ENCODE assay signal across 8 mouse cellular contexts in genomic region chr14:47373728-47374678, GRCm38 (mm10). TPM values are rescaled to one million over a fixed set of nuclear protein-coding genes. Genes with fewer than 3 reads are reported as not detected.
A peak's percentile ranks its signal among the peaks of the same experiment; 100 is the strongest.
DNase-seq lines count a peak whose midpoint lies in the region; ATAC-seq and TF ChIP-seq lines count a peak whose summit lies in the region.

No protein-coding gene starts in this region.

- no peaks in the 10 kb centered on the region for H3K9me3 ChIP-seq in E14TG2a.4 (ENCODE audit: low read length)
- H3K9me3 ChIP-seq in forebrain, embryonic 15.5 days, result no peaks in the 10 kb centered on the region
- H3K9me3 ChIP-seq in hindbrain, embryonic 11.5 days (ENCODE audit: control insufficient read depth, low read length), result no peaks in the 10 kb centered on the region
- H3K9me3 ChIP-seq in limb, embryonic 14.5 days (ENCODE audit: control insufficient read depth, low read length), result no peaks in the 10 kb centered on the region
- no peaks in the 10 kb centered on the region for H3K9me3 ChIP-seq in midbrain, embryonic 14.5 days (ENCODE audit: control insufficient read depth, low read length)

- H3K36me3 ChIP-seq in E14TG2a.4 (ENCODE audit: insufficient read depth, low read length), result no peaks in the 10 kb centered on the region
- H3K36me3 ChIP-seq in forebrain, embryonic 15.5 days, result no peaks in the 10 kb centered on the region
- H3K36me3 ChIP-seq in hindbrain, embryonic 11.5 days (ENCODE audit: control insufficient read depth, insufficient read depth, low read length), result no peaks in the 10 kb centered on the region
- H3K36me3 ChIP-seq in limb, embryonic 14.5 days (ENCODE audit: control insufficient read depth, insufficient read depth, low read length), result no peaks in the 10 kb centered on the region
- no peaks in the 10 kb centered on the region for H3K36me3 ChIP-seq in midbrain, embryonic 14.5 days (ENCODE audit: control insufficient read depth, insufficient read depth, low read length)

- H3K27me3 ChIP-seq in E14TG2a.4 (ENCODE audit: insufficient read depth, low read length), result peaks cover 19% of the 10 kb centered on the region
- peaks cover 29% of the 10 kb centered on the region for H3K27me3 ChIP-seq in forebrain, embryonic 15.5 days
- peaks cover 16% of the 10 kb centered on the region for H3K27me3 ChIP-seq in hindbrain, embryonic 11.5 days (ENCODE audit: control insufficient read depth, insufficient read depth, low read length)
- H3K27me3 ChIP-seq in limb, embryonic 14.5 days (ENCODE audit: control insufficient read depth, insufficient read depth, low read length), result peaks cover 9% of the 10 kb centered on the region
- H3K27me3 ChIP-seq in midbrain, embryonic 14.5 days (ENCODE audit: control insufficient read depth, insufficient read depth, low read length), result peaks cover 12% of the 10 kb centered on the region; the same call in 1 of the 2 replicates

- peaks cover 55% of the 10 kb centered on the region for H3K4me1 ChIP-seq in E14TG2a.4 (replicated peaks; ENCODE audit: low read depth, low read length)
- H3K4me1 ChIP-seq in forebrain, embryonic 15.5 days, result peaks cover 9% of the 10 kb centered on the region
- H3K4me1 ChIP-seq in hindbrain, embryonic 11.5 days (replicated peaks; ENCODE audit: control insufficient read depth, insufficient read depth, low read length), result no peaks in the 10 kb centered on the region
- peaks cover 8% of the 10 kb centered on the region; the same call in 1 of the 2 replicates for H3K4me1 ChIP-seq in limb, embryonic 14.5 days (ENCODE audit: control insufficient read depth, insufficient read depth, low read length)
- H3K4me1 ChIP-seq in midbrain, embryonic 14.5 days (ENCODE audit: control insufficient read depth, insufficient read depth, low read length), result peaks cover 9% of the 10 kb centered on the region

- H3K27ac ChIP-seq in forebrain, embryonic 15.5 days (replicated peaks), result no peak overlapping the region
- no peak overlapping the region for H3K27ac ChIP-seq in hindbrain, embryonic 11.5 days (ENCODE audit: low read depth, low read length)
- no peak overlapping the region for H3K27ac ChIP-seq in limb, embryonic 14.5 days (replicated peaks; ENCODE audit: low read depth, low read length)
- no peak overlapping the region for H3K27ac ChIP-seq in midbrain, embryonic 14.5 days (replicated peaks; ENCODE audit: low read depth, low read length)

- 15% methylated on average over 47 of the region's 49 CpGs for WGBS in forebrain, embryonic 15.5 days
- WGBS in hindbrain, embryonic 11.5 days, result 15% methylated on average over 49 of the region's 49 CpGs
- 12% methylated on average over 47 of the region's 49 CpGs for WGBS in limb, embryonic 14.5 days
- 17% methylated on average over 49 of the region's 49 CpGs for WGBS in midbrain, embryonic 14.5 days

- TF ChIP-seq CTCF in E14TG2a.4 (conservative IDR thresholded peaks at IDR 0.05; ENCODE audit: low read length), result no peak

- peak overlapping the region; percentile 39 for H3K4me2 ChIP-seq in forebrain, embryonic 15.5 days (replicated peaks)
- H3K4me2 ChIP-seq in hindbrain, embryonic 11.5 days (replicated peaks; ENCODE audit: low read depth, low read length), result peak overlapping the region; percentile 34
- peak overlapping the region; percentile 48 for H3K4me2 ChIP-seq in limb, embryonic 14.5 days (replicated peaks; ENCODE audit: low read depth, low read length, severe bottlenecking)
- peak overlapping the region; percentile 50 for H3K4me2 ChIP-seq in midbrain, embryonic 14.5 days (ENCODE audit: low read length)

- no peak for TF ChIP-seq POLR2A in limb, embryonic 14.5 days (IDR thresholded peaks at IDR 0.05; ENCODE audit: borderline replicate concordance, extremely low read depth, insufficient read depth, insufficient read length)

- no peak overlapping the region for H3K9ac ChIP-seq in forebrain, embryonic 15.5 days (replicated peaks)
- no peak overlapping the region for H3K9ac ChIP-seq in hindbrain, embryonic 11.5 days (ENCODE audit: low read depth, low read length)
- H3K9ac ChIP-seq in limb, embryonic 14.5 days (ENCODE audit: low read depth, low read length, severe bottlenecking), result peak overlapping the region; percentile 3; the same call in 1 of the 2 replicates
- 0 out of 2 replicates have a peak overlapping the region, but pooled peaks have one; percentile 31 for H3K9ac ChIP-seq in midbrain, embryonic 14.5 days (replicated peaks; ENCODE audit: low read length)

- peak; percentile 44 to 48 for DNase-seq in adrenal gland, adult 18-20 months (ENCODE audit: low spot score in 2 of 2)
- peak; percentile 16 for DNase-seq in hindbrain, embryonic 11.5 days (ENCODE audit: low spot score)
- DNase-seq in limb, embryonic 14.5 days (ENCODE audit: low spot score), result no peak
- peak; percentile 23 for DNase-seq in midbrain, embryonic 14.5 days
- DNase-seq in urinary bladder, postnatal 10 days (ENCODE audit: low spot score), result peak; percentile 21
- no peak for DNase-seq in thymus, postnatal 14 days

- peak overlapping the region; percentile 75 for H3K4me3 ChIP-seq in E14TG2a.4 (replicated peaks; ENCODE audit: low read length)
- peak overlapping the region; percentile 7 for H3K4me3 ChIP-seq in forebrain, embryonic 15.5 days
- H3K4me3 ChIP-seq in hindbrain, embryonic 11.5 days (ENCODE audit: low read depth, low read length), result peak overlapping the region; percentile 21; the same call in 1 of the 2 replicates
- H3K4me3 ChIP-seq in limb, embryonic 14.5 days (replicated peaks; ENCODE audit: low read length), result peak overlapping the region; percentile 30
- H3K4me3 ChIP-seq in midbrain, embryonic 14.5 days (replicated peaks; ENCODE audit: low read depth, low read length), result peak overlapping the region; percentile 26

- no peak for ATAC-seq in forebrain, embryonic 15.5 days (replicated peaks)
- ATAC-seq in hindbrain, embryonic 11.5 days (ENCODE audit: low FRiP score), result no peak
- no peak for ATAC-seq in limb, embryonic 14.5 days (ENCODE audit: low FRiP score, low read depth)
- no peak for ATAC-seq in midbrain, embryonic 14.5 days (ENCODE audit: low FRiP score, low TSS enrichment)

RNA-seq across cellular contexts. Expression of gene Lgals3, which starts 6.5 kb away (rescaled TPM):
- 10 to 100 TPM; 18.5 to 42.1 TPM for total RNA-seq in adrenal gland, adult 18-20 months (2021)
- polyA plus RNA-seq in forebrain, embryonic 15.5 days (2015; fragmentation: Nextera tagmentation; extraction: Ambion mirVana), result 1.8 and 2.6 TPM in 2 replicates
- 0.38 and 1.1 TPM in 2 replicates for polyA plus RNA-seq in hindbrain, embryonic 11.5 days (2014; fragmentation: Nextera tagmentation; extraction: Ambion mirVana)
- polyA plus RNA-seq in limb, embryonic 14.5 days (2012; rRNA removed), result 49.4 and 53.3 TPM in 2 replicates
- polyA plus RNA-seq in limb, embryonic 14.5 days (2014; fragmentation: Nextera tagmentation; extraction: Ambion mirVana), result 84.1 and 111 TPM in 2 replicates
- 3.3 and 8.4 TPM in 2 replicates for polyA plus RNA-seq in midbrain, embryonic 14.5 days (2014; fragmentation: Nextera tagmentation; extraction: Ambion mirVana)

RNA-seq across cellular contexts. Expression of gene Dlgap5, which starts 44.2 kb away (rescaled TPM):
- 1 to 10 TPM in 1 of 2 experiments, under 1 TPM in 1; 0.93 to 2.2 TPM for total RNA-seq in adrenal gland, adult 18-20 months (2021)
- 17.7 and 22.4 TPM in 2 replicates for polyA plus RNA-seq in forebrain, embryonic 15.5 days (2015; fragmentation: Nextera tagmentation; extraction: Ambion mirVana)
- polyA plus RNA-seq in hindbrain, embryonic 11.5 days (2014; fragmentation: Nextera tagmentation; extraction: Ambion mirVana), result 59.9 and 63.2 TPM in 2 replicates
- 29.3 and 37.9 TPM in 2 replicates for polyA plus RNA-seq in limb, embryonic 14.5 days (2012; rRNA removed)
- 32.5 and 40.9 TPM in 2 replicates for polyA plus RNA-seq in limb, embryonic 14.5 days (2014; fragmentation: Nextera tagmentation; extraction: Ambion mirVana)
- polyA plus RNA-seq in midbrain, embryonic 14.5 days (2014; fragmentation: Nextera tagmentation; extraction: Ambion mirVana), result 5.2 and 12.6 TPM in 2 replicates

Comparison
In these comparisons a context has a peak if more than half of its experiments do, and no peak if none do; other contexts are left out.
1. H3K4me3 ChIP-seq: peak in every context shown above with its lines; median percentile 75 in E14TG2a.4; 30 in limb, embryonic 14.5 days; 26 in midbrain, embryonic 14.5 days; 21 in hindbrain, embryonic 11.5 days; 7 in forebrain, embryonic 15.5 days.
2. DNase-seq: peak in adrenal gland, adult 18-20 months (2 of 2), hindbrain, embryonic 11.5 days (single experiment), midbrain, embryonic 14.5 days (single experiment) and urinary bladder, postnatal 10 days (single experiment); none in limb, embryonic 14.5 days (single experiment) and thymus, postnatal 14 days (single experiment).
3. H3K9ac ChIP-seq: peak in limb, embryonic 14.5 days (single experiment) and midbrain, embryonic 14.5 days (single experiment); none in forebrain, embryonic 15.5 days (single experiment) and hindbrain, embryonic 11.5 days (single experiment).
4. Peak in every context shown above with its lines, with median percentiles within 50 percentile points of each other: H3K4me2 ChIP-seq.